Mouse (Mus musculus) gastrocnemius, adult 18-20 months (tissue): Measurements from ENCODE around the gene Pus10. TPM values are rescaled to one million over a fixed set of nuclear protein-coding genes. Genes with fewer than 3 reads are reported as not detected.

Experiments
- DNase-seq: peaks from one replicate; pipeline ENCODE4 v3.0.0; 2021; ENCODE audit warnings: low spot score
- total RNA-seq, 2 experiments: library from RNA; stranded (reverse); gene quantifications; 2 replicates each; pipeline ENCODE4 v1.2.3; 2021

The Pus10 gene
- total RNA-seq, 2 experiments from 2014 or later: 13.7 to 17.9 TPM

GRCm38 (mm10) chr11:23693286-23693685, 27.8 kb downstream of the Pus10 start:
- DNase-seq: no peak

GRCm38 (mm10) chr11:23695847-23696246, 30.4 kb downstream of the Pus10 start:
- no peak for DNase-seq

- DNase-seq: no peak
These were observed 33.1 kb downstream of the Pus10 start for GRCm38 (mm10) chr11:23698526-23698925.

GRCm38 (mm10) chr11:23699414-23700095, 34.1 kb downstream of the Pus10 start:
- DNase-seq: no peak

GRCm38 (mm10) chr11:23701831-23702230, 36.4 kb downstream of the Pus10 start:
- DNase-seq: no peak

- DNase-seq: no peak
These were observed 39.3 kb downstream of the Pus10 start for GRCm38 (mm10) chr11:23704604-23705294.

GRCm38 (mm10) chr11:23712299-23712698, 46.8 kb downstream of the Pus10 start:
- DNase-seq: no peak

GRCm38 (mm10) chr11:23718856-23719255, 53.4 kb downstream of the Pus10 start:
- DNase-seq: no peak

GRCm38 (mm10) chr11:23719825-23720224, 54.4 kb downstream of the Pus10 start:
- no peak for DNase-seq

GRCm38 (mm10) chr11:23722326-23722725, 56.9 kb downstream of the Pus10 start:
- no peak for DNase-seq

GRCm38 (mm10) chr11:23725850-23726249, 60.4 kb downstream of the Pus10 start:
- DNase-seq: no peak

- DNase-seq: no peak
These were observed 61.0 kb downstream of the Pus10 start for GRCm38 (mm10) chr11:23726441-23726840.

GRCm38 (mm10) chr11:23728186-23728585, 62.7 kb downstream of the Pus10 start:
- DNase-seq: no peak

- no peak for DNase-seq
These were observed 64.6 kb downstream of the Pus10 start for GRCm38 (mm10) chr11:23730120-23730519.

- no peak for DNase-seq
These were observed 67.4 kb downstream of the Pus10 start for GRCm38 (mm10) chr11:23732840-23733239.

- DNase-seq: no peak
These were observed 69.3 kb downstream of the Pus10 start for GRCm38 (mm10) chr11:23734749-23735286.

GRCm38 (mm10) chr11:23735820-23736470, 70.5 kb downstream of the Pus10 start:
- no peak for DNase-seq

- DNase-seq: no peak
These were observed 75.4 kb downstream of the Pus10 start for GRCm38 (mm10) chr11:23740895-23741294.

- no peak for DNase-seq
These were observed 75.9 kb downstream of the Pus10 start for GRCm38 (mm10) chr11:23741386-23741785.

- no peak for DNase-seq
These were observed 78.9 kb downstream of the Pus10 start for GRCm38 (mm10) chr11:23744352-23744751.

- DNase-seq: no peak
These were observed 80.6 kb downstream of the Pus10 start for GRCm38 (mm10) chr11:23746102-23746501.

GRCm38 (mm10) chr11:23753136-23753710, 87.7 kb downstream of the Pus10 start:
- no peak for DNase-seq
